Mouse (Mus musculus): Measurements from ENCODE around the gene Gm10563. TPM values are rescaled to one million over a fixed set of nuclear protein-coding genes. Genes with fewer than 3 reads are reported as not detected.

The Gm10563 gene
- polyA plus RNA-seq, 2 experiments, result not detected

- under 1% methylated on average over 31 of the region's 31 CpGs for WGBS (ENCODE audit: insufficient replicate concordance)
- TF ChIP-seq CTCF (IDR thresholded peaks at IDR 0.05; ENCODE audit: low read depth), result no peak
- no peak for TF ChIP-seq EP300 (IDR thresholded peaks at IDR 0.05; ENCODE audit: low read depth)
- ATAC-seq (ENCODE audit: insufficient read depth), result peak; percentile 14
Observed at GRCm38 (mm10) chr4:155601997-155602456, 43.2 kb downstream of the Gm10563 start.

GRCm38 (mm10) chr4:155601091-155601996 lies 43.9 kb downstream of the Gm10563 start, which contains the start of gene Slc35e2:
Gene Slc35e2 (plus strand): TSS chr4:155601416.
- Histone ChIP-seq H3K4me2 (ENCODE audit: low read depth) (peak within 1 kb of the TSS; percentile 84), H3K4me3 (ENCODE audit: insufficient read depth in 1 of 2, low read depth in 2 of 2, low read length in 2 of 2) (peak within 1 kb of the TSS; percentile 72 to 84), H3K9me3 (ENCODE audit: control insufficient read depth, low read length) (no peaks in the 10 kb centered on the region), H3K36me3 (replicated peaks; ENCODE audit: control insufficient read depth, insufficient read depth, low read depth) (peaks cover 3% of the 10 kb centered on the region; the same call in 1 of the 2 replicates), H3K27ac (peak within 1 kb of the TSS; percentile 80), H3K27me3 (ENCODE audit: control insufficient read depth, insufficient read depth, low read length) (no peaks in the 10 kb centered on the region), H3K4me1 (replicated peaks; ENCODE audit: control insufficient read depth in 2 of 2, insufficient read depth in 2 of 2, low read length in 1 of 2) (peaks cover 27 to 35% of the 10 kb centered on the region in 2 experiments), H3K9ac (replicated peaks) (peak within 1 kb of the TSS; percentile 70)
- ATAC-seq (ENCODE audit: insufficient read depth) (peak; percentile 94), DNase-seq (ENCODE audit: low read depth in 3 of 3, low spot score in 3 of 3) (peak; percentile 87 to 91 (median 88))
- TF ChIP-seq EP300 (IDR thresholded peaks at IDR 0.05; ENCODE audit: low read depth), result no peak; the same call in 1 of the 2 replicates
- peak; percentile 46 for TF ChIP-seq CTCF (IDR thresholded peaks at IDR 0.05; ENCODE audit: low read depth)
- under 1% methylated on average over 63 of the region's 65 CpGs for WGBS (ENCODE audit: insufficient replicate concordance)

More at GRCm38 (mm10) chr4:155601997-155602456, 43.2 kb downstream of the Gm10563 start:
- no peak for DNase-seq (ENCODE audit: low read depth in 3 of 3, low spot score in 3 of 3)
- H3K9me3 ChIP-seq (ENCODE audit: control insufficient read depth, low read length), result no peaks in the 10 kb centered on the region
- H3K36me3 ChIP-seq (replicated peaks; ENCODE audit: control insufficient read depth, insufficient read depth, low read depth), result peaks cover 3% of the 10 kb centered on the region; the same call in 1 of the 2 replicates
- H3K9ac ChIP-seq (replicated peaks), result peak overlapping the region; percentile 70
- H3K27ac ChIP-seq, result peak overlapping the region; percentile 80
- no peaks in the 10 kb centered on the region for H3K27me3 ChIP-seq (ENCODE audit: control insufficient read depth, insufficient read depth, low read length)
- H3K4me1 ChIP-seq (replicated peaks; ENCODE audit: control insufficient read depth in 2 of 2, insufficient read depth in 2 of 2, low read length in 1 of 2), result peaks cover 23 to 29% of the 10 kb centered on the region in 2 experiments
- H3K4me2 ChIP-seq (ENCODE audit: low read depth), result peak overlapping the region; percentile 84
- H3K4me3 ChIP-seq (ENCODE audit: insufficient read depth in 1 of 2, low read depth in 2 of 2, low read length in 2 of 2), result peak overlapping the region; percentile 72 to 84

- no peak for DNase-seq (ENCODE audit: low read depth in 3 of 3, low spot score in 3 of 3)
- 62% methylated on average over 11 of the region's 11 CpGs for WGBS (ENCODE audit: insufficient replicate concordance)
- Histone ChIP-seq H3K9me3 (ENCODE audit: control insufficient read depth, low read length) (no peaks in the 10 kb centered on the region), H3K36me3 (replicated peaks; ENCODE audit: control insufficient read depth, insufficient read depth, low read depth) (no peaks in the 10 kb centered on the region), H3K4me1 (replicated peaks; ENCODE audit: control insufficient read depth in 2 of 2, insufficient read depth in 2 of 2, low read length in 1 of 2) (peaks cover 27 to 42% of the 10 kb centered on the region in 2 experiments), H3K27me3 (ENCODE audit: control insufficient read depth, insufficient read depth, low read length) (no peaks in the 10 kb centered on the region), H3K27ac (no peak overlapping the region), H3K4me3 (ENCODE audit: insufficient read depth in 1 of 2, low read depth in 2 of 2, low read length in 2 of 2) (peak overlapping the region; percentile 57 to 72), H3K9ac (replicated peaks) (no peak overlapping the region), H3K4me2 (ENCODE audit: low read depth) (peak overlapping the region; percentile 84)
- TF ChIP-seq EP300 (IDR thresholded peaks at IDR 0.05; ENCODE audit: low read depth) (no peak), CTCF (IDR thresholded peaks at IDR 0.05; ENCODE audit: low read depth) (no peak)
- no peak for ATAC-seq (ENCODE audit: insufficient read depth)
Observed at GRCm38 (mm10) chr4:155599901-155600825, 45.0 kb downstream of the Gm10563 start.

- Histone ChIP-seq H3K4me3 (ENCODE audit: insufficient read depth in 1 of 2, low read depth in 2 of 2, low read length in 2 of 2) (no peak overlapping the region), H3K4me1 (replicated peaks; ENCODE audit: control insufficient read depth in 2 of 2, insufficient read depth in 2 of 2, low read length in 1 of 2) (peaks cover 27 to 39% of the 10 kb centered on the region in 2 experiments), H3K4me2 (ENCODE audit: low read depth) (peak overlapping the region; percentile 26; the same call in 1 of the 2 replicates), H3K9me3 (ENCODE audit: control insufficient read depth, low read length) (no peaks in the 10 kb centered on the region), H3K36me3 (replicated peaks; ENCODE audit: control insufficient read depth, insufficient read depth, low read depth) (no peaks in the 10 kb centered on the region), H3K27ac (no peak overlapping the region), H3K9ac (replicated peaks) (no peak overlapping the region), H3K27me3 (ENCODE audit: control insufficient read depth, insufficient read depth, low read length) (no peaks in the 10 kb centered on the region)
- ATAC-seq (ENCODE audit: insufficient read depth), result no peak
- no peak for TF ChIP-seq EP300 (IDR thresholded peaks at IDR 0.05; ENCODE audit: low read depth)
- no peak for TF ChIP-seq CTCF (IDR thresholded peaks at IDR 0.05; ENCODE audit: low read depth)
- 15% methylated on average over 20 of the region's 20 CpGs for WGBS (ENCODE audit: insufficient replicate concordance)
- DNase-seq (ENCODE audit: low read depth in 3 of 3, low spot score in 3 of 3), result no peak
Observed at GRCm38 (mm10) chr4:155598536-155598935, 46.7 kb downstream of the Gm10563 start.

Measured in liver, embryonic 14.5 days (tissue).